Mouse (Mus musculus) lung, postnatal 4 days (tissue): ENCODE data around the gene Tnrc6c.

Source experiments
- DNase-seq, 2 experiments: peaks; one replicate each; pipeline ENCODE4 v3.0.0; 2021

Tnrc6c gene

DNA sequence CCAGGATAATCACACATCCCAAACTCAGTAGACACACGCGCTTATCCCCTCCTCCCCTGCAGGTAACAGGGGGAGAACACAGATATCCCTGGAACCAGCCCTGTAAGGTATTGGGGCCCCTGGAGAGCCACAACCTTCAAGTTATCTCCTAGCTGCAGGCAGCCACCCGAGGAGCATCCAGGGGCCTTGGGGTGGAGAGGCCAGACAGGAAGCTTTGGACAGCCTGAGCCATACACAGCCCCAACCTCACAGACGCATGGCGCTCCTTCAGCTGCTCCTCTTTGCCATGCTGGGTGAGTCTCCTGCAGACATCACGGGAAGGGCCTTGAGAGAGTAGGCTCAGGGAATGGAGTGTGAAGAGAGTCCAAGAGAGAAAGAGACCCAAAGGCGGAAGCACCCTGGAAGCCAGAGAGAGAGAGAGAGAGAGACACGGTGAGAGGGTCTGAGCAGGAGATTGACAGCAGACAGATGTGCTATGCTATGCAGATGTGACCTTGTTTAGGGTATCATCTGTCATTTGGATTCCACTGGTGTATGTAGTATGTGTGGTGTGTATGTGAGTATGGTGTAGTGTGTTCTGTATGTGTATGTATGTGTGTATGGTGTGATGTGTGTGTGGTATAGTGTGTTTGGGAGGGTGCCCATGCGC, 143.5 kb downstream of the Tnrc6c start, which contains the start of gene 6030468B19Rik:
6030468B19Rik (plus strand) TSS at position 150 of the 649 bp plus-strand sequence.
- no peak for DNase-seq

DNA sequence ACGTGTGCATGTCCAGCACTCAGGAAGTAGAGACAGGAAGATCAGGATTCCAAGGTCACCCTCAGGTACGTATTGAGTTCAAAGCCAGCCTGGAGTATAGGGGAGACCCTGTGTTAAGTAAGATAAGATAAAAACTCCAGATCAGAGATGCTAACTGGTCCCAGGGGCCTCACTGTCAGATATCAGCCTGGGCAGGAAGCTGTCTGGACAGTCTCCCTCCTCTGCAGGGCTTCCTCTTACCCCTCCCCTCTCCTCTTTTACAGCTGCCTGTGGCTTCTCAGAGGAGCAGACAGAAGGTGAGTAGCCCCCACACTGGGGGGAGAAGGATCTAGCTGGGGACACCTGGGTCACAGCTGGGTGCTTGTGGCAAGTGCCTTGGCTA, 144.1 kb downstream of the Tnrc6c start:
- DNase-seq = no peak

DNA sequence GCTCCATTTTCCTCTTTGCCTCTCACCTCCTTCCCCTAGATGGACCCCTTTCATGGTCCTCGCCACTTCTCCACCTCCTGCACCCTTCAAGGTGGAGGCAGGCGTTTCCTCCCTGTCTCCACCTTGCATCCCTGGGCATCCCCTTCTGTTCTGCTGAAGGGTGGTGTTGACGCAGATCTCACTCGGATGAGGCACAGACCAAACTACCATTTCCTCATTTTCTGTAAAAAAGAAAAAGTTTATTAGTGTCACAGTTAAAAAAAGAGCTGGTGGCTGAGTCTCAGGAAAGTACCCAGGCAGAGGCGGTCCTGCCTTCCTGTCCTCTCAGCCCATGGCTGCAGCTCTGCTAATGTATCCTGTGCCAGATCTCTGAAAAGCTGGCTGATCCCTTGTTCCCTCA, 145.1 kb downstream of the Tnrc6c start:
- DNase-seq = no peak

GRCm38 (mm10) chr11:117800038-117800437, 145.9 kb downstream of the Tnrc6c start:
- no peak for DNase-seq

DNA sequence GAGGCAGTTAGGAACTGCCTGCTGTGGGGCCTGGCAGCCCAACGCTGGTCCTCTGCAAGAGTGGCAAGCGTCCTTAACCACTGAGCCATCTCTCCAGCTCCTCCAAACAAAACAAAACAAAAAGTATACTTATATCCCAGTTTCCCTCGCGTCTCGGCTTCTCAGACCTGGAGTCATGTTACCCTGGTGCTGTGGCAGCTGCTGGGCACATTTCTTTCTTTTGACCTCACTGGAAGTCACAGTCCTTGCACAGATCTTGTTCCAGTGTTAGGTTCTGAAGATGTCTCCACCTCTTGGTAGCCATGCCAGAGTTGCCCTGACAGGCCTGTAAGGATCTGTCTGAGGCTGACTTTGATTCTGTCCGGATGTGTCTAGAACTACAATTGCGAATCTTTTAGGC, 147.6 kb downstream of the Tnrc6c start:
- no peak for DNase-seq

GRCm38 (mm10) chr11:117803166-117803688, 149.1 kb downstream of the Tnrc6c start:
- DNase-seq = no peak

- DNase-seq = no peak
Observed at GRCm38 (mm10) chr11:117806781-117807180, 152.7 kb downstream of the Tnrc6c start.

DNA sequence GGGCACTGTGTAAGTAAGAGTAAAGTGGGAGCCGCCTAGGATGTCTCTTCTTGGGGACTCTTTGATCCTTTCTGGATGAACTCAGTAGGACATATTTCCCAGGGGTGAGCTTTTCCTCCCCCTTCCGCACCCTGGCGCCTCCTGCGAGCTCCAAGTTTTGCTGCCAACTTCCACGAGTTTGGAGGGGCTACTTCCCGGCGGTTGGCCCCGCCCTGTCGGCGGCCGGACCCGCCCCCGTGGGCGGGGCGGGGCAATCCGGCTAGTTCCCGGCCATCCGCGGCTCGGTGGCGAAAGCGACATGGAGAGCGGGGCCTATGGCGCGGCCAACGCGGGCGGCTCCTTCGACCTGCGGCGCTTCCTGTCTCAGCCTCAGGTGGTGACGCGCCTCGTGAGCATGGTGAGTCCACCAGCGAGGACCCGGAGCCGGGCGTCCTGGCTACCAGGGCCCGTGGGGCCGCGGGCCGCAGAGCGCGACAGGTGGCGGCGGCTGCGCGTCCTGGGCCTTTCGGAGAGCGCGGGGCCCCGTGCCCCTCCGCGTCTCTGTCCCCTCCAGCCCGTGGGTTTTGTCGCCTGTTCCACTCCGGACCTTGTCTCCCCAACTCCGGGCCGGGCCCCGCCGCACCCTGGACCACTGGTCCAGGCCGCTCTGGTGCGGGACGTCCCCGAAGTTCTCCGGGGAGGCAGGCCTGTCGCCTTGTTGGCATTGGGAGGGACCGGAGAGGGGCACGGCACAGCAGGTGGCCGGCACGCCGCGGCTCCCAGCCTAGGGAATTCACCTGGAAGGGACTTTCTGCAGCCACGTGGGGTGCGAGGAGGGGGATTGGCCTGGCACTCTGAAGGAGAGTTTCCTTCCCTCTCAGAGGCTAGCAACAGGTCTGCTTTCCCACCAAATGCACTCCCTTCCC, 155.6 kb downstream of the Tnrc6c start, which contains the start of the genes Gm20708 and Syngr2:
Gm20708 (plus strand) TSS at position 262 of the 905 bp plus-strand sequence.
Syngr2 (plus strand) TSS at position 262 of the 905 bp plus-strand sequence.
- peak; percentile 85 to 88 for DNase-seq

GRCm38 (mm10) chr11:117810401-117811046, 156.4 kb downstream of the Tnrc6c start:
- DNase-seq = peak; percentile 91 to 92
